Mouse (Mus musculus): ENCODE measurements around the gene Radil.

The Radil gene

DNA sequence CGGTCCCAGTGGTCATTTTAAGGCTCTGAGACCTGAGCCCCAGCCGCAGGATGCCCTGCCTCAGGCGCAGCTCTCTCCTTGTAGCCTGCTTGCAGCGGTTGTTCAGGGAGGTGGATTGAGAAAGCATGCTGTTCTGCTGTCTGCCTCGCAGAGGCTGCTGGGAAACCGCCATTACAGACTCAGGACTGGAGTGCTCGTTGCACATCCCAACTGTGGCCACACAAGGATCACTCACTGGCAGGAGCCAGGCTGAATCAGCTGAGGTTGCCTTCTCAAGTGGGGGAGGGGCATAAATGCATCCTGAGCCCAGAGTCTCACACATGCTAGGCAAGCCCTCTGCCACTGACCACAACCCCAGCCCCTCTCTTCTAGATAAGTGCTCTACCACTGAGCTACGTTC is 105.2 kb downstream of the Radil start:
- DNase-seq (ENCODE audit: low spot score), result peak; percentile 56

DNA sequence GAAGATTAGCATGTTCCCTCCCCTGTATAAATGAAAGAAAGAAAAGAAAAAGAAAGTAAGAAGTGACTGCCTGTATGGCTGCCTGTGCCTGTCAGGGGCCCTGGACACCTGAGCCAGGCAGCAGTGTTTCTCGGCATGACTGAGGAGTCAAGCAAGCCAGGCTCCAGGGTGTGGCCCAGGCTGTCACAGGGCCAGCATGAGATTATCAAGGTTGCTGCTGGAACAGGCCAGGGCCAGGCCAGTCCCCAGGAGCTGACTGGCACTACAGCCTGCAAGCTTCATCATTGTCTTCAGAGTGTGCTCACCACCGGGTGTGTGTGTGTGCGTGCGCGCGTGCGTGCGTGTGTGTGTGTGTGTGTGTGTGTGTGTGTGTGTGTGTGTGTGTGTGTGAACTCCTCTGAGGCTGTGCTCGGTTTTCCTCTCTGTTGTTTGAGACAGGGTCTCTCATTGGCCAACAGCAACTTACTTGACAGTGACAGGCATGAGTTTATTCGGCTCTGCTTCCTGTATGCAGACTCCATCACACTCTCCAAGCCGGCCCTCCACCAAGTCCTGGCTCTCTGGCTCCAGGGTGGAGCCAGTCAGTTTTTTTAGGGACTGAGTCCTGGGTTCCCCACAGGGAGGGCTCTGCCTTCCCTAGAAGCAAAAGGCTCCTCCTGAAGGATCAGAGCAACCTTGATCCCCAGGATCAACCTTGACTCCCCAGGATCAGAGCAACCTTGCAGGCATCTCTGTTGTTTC is 105.9 kb downstream of the Radil start:
- DNase-seq (ENCODE audit: low spot score), result peak; percentile 85

DNA sequence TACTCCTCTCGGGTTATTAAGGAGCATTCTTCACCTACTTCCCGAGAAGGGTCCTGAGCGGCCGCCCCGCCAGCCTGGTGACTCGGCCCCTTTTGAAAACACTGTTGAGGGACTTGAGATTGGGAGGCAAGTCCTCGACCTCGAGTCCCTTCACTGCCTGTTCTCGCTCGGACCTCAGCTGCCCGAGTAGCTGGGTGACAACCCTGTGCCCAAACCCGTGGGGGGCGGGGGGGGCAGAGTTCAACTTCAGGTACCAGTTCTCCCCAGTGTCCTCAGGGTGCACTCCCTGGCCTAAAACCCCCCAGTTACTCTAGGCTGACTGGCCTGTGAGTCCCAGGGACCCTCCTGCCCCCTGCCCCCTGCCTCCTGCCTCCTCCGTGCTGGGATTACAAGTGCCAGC is 106.9 kb downstream of the Radil start:
- DNase-seq (ENCODE audit: low spot score), result no peak

DNA sequence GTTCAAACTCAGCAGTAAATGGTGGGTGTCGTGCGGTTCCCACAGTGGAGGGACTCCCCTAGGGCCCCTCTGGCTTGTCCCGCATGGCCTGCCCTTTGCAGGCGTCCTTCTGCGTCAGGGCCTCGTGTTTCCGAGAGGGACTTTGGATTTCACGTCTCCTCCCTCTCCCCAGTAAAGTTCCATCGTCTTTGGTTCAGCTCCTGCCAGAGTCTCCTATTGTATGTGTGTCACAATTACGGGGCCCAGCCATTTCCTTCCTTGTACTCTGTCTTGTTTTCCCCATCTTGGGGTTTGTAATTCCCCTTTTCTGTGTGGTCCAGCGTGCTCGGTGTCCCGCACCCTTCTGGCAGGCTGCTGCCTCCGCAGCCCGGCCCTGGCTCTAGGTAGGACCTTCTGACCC is 107.4 kb downstream of the Radil start:
- DNase-seq (ENCODE audit: low spot score), result no peak

DNA sequence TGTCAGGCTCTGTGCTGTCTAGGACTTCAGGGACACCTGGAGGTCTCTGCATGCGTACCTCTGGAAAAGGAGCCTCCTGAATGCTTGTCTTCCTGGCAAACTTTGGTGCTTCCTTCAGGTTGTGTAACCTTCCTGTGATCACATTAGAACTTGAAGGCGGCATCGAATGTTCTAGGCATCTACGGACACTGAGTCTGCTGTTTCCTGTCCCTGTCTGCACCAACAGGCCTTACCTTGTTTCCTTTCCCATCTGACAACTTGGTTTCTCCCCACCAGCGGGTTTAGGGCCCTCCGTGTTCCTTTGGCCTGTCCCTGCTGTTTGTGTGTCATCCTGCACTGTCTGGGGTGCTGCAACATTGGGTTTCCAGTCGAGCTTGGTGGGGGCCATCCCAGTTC is 108.9 kb downstream of the Radil start:
- DNase-seq (ENCODE audit: low spot score), result no peak

DNA sequence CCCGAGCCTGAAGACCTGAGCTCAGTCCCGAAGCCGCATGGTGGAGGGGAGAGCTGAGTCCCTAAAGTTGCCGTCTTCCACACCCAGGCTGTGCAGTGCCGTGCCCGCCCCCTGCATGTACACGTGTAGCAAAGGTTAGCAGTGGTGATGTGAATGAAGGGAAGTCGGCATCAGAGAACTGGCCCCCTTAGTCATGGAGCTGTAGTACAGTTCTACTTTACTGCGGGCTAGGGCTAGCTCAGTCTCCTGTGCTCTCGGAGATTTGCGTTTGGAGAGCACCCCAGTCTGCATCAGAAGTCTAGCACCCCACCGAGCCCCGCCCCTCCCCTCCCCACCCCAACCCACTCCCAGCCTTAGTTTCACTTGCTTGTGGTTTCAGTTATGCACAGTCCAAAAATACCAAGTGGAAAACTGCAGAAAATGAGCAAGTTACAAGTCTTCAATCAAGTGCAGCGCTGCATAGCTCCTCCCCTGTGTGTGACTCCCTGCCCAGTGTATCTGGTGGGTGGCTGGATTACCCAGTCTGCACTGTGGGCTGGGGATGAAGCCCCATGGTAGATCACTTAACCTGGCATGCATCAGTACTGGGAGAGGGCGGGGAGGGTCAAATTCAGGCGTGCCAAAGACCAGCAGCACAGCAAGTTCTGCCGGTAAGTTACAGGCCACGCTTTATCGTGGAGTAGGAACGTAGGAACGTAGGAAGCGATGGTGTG is 109.4 kb downstream of the Radil start:
- no peak for DNase-seq (ENCODE audit: low spot score)

DNA sequence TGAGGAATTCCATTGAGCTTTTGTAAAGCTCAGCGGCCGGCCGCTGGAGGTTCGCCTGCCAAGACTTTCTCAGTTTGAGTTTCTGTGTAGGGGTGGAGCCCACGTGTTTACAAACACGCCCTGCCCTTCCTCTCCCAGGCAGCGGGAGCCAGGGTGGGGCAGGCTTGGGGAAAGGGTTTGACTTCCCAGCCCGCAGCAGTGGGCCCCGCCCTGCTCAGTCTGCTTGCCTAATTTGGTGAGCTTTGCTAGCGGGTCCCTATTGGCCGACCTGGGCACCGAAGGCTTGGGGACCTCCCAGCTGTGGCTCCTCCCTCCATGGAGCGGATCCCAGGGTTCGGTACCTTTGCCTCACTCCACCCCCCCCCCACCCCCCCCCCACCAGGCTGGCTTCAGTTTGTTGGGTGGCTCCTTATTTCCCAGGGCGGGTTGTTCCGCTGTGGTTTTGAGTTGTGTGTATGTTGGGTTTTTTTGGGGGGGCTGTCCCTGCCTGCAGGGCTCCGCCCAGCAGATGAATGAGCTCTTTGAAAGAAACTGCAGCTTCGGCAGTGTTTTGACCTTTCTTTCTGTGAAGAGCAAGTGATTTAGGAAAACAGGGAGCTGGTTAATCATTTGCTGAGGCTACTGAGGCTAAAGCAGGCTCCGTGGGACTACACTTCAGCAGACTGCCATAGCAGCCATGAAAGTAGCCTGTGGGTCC is 110.3 kb downstream of the Radil start:
- DNase-seq (ENCODE audit: low spot score), result peak; percentile 91

DNA sequence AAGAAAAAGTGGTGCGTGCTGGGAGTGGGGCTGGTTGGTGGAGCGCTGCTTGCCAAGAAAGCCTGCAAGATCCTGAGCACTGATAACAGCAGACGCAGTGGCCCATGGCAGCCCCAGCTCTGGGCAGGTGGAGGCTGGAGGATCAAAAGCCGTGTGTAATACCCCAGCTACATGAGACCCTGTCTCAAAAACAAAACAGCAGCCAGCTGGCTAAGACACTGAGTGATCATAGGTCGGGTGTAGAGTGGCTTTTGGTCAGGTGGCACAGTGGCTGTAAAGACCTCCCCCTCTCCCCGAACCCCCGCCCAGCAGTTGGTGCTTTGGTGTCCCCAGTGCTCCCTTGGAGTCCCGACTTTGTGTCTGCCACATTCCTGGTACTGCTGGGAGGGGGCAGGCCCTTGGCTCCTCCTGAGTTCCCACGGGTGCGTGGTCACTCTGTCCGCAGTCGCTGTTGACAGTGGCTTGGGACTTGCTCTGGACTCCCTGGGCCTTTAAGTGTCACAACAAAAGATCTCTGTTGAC is 110.9 kb downstream of the Radil start:
- DNase-seq (ENCODE audit: low spot score), result peak; percentile 68

DNA sequence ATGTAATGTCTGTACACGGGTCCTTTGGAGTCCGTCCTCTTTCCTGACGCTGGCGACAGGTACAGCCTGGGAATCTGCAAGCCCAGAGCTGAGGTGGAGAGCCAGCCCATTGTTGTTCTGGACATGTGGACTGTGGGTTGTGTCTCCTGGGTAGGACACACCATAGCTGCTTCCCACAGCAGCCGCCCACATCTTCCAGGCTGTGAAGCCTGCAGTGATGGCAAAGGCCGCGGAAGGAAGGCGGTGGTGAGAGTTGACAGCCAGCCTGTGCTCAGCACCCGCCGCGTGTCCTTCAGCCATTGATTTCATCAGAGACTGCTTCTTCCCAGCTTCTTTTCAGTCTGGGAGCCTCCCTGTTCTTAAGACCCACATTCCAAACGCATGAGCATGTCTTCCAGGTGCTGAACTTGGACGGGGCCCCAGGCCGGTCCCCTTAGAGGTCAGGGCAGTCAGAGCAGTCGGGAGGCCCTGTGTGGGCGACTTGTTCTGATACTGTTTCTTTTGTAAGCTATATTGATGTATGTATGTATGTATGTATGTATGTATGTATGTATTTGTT is 112.4 kb downstream of the Radil start:
- no peak for DNase-seq (ENCODE audit: low spot score)

DNA sequence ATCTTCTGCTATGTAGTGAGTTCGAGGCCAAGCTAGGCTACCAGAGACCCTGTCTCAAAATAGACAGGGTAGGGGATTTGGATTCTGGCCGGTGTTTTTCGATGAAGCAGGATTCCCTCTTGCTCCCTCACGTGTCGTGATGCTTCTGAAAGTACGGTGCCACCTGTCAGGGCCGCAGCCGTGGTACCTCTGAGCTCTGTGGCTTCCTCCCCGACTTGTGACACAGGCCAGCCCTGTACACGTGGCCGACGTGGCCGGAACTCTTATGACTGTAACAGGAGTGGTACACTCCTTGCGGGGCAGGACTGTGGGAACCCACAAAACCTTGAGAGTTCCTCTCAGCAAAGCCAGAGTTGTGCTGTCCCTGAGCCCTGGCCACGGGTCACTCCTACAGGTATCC is 115.2 kb downstream of the Radil start:
- no peak for DNase-seq (ENCODE audit: low spot score)
